Mouse (Mus musculus) MEL (cell line): ENCODE measurements around the gene Adcy4. TPM values are rescaled to one million over a fixed set of nuclear protein-coding genes. Genes with fewer than 3 reads are reported as not detected.

Experiments
- DNase-seq: peaks from one replicate; pipeline ENCODE4 v3.0.0; 2011; ENCODE audit warnings: low read depth, low spot score
- H3K27ac ChIP-seq: 2 replicates; pipeline ENCODE4 v1.5.1; 2012; ENCODE audit warnings: low read depth, mild to moderate bottlenecking, control low read depth, low read length, moderate library complexity; ENCODE audit not compliant: control insufficient read depth
- H3K27me3 ChIP-seq, 2 experiments: fragments of 150-350 bp in 1 of 2; sonication (generic) in 1 of 2; 2 replicates each; pipeline ENCODE4 v1.6.1; 2012; ENCODE audit warnings: low read length in 2 of 2, mild to moderate bottlenecking in 2 of 2, improper control_type of control experiment in 1 of 2, moderate library complexity in 1 of 2; ENCODE audit not compliant: insufficient read depth in 2 of 2, control insufficient read depth in 1 of 2
- H3K36me3 ChIP-seq, 2 experiments: 2 replicates each; pipeline ENCODE4 v1.6.1; 2012 to 2014; ENCODE audit warnings: low read length in 2 of 2, improper control_type of control experiment in 1 of 2, inconsistent platforms in 1 of 2, mild to moderate bottlenecking in 1 of 2; ENCODE audit not compliant: insufficient read depth in 2 of 2, control insufficient read depth in 1 of 2
- H3K4me1 ChIP-seq, 2 experiments: fragments of 150-350 bp in 1 of 2; sonication (generic) in 1 of 2; 2 replicates each; pipeline ENCODE4 v1.6.1; 2012; ENCODE audit warnings: low read length in 2 of 2, improper control_type of control experiment in 1 of 2, mild to moderate bottlenecking in 1 of 2; ENCODE audit not compliant: insufficient read depth in 2 of 2, control insufficient read depth in 1 of 2
- H3K4me3 ChIP-seq, 2 experiments: fragments of 150-350 bp in 1 of 2; sonication (generic) in 1 of 2; 2 replicates each; pipeline ENCODE4 v1.5.1; 2012; ENCODE audit warnings: low read depth in 2 of 2, low read length in 2 of 2, mild to moderate bottlenecking in 2 of 2, moderate library complexity in 2 of 2, control low read depth in 1 of 2, improper control_type of control experiment in 1 of 2; ENCODE audit not compliant: control insufficient read depth in 1 of 2, insufficient read depth in 1 of 2
- H3K79me2 ChIP-seq: 2 replicates; pipeline ENCODE4 v1.6.1; 2012; ENCODE audit warnings: mild to moderate bottlenecking, low read length, moderate library complexity; ENCODE audit not compliant: control insufficient read depth, poor library complexity, insufficient read depth
- H3K9ac ChIP-seq: 2 replicates; pipeline ENCODE4 v1.6.1; 2012; ENCODE audit warnings: low read depth, mild to moderate bottlenecking, control low read depth, low read length, moderate library complexity; ENCODE audit not compliant: control insufficient read depth, poor library complexity, severe bottlenecking
- H3K9me3 ChIP-seq: fragments of 150-350 bp; sonication (generic); replicated peaks from 2 replicates; pipeline ENCODE4 v1.6.1; 2012; ENCODE audit warnings: mild to moderate bottlenecking, low read length, improper control_type of control experiment, moderate library complexity; ENCODE audit not compliant: insufficient read depth
- CHD1 ChIP-seq: IDR thresholded peaks from 2 replicates; pipeline ENCODE4 v1.6.1; 2012; ENCODE audit warnings: low read depth, mild to moderate bottlenecking, inconsistent platforms, low read length, improper control_type of control experiment
- CTCF ChIP-seq, 3 experiments: IDR thresholded peaks in 2 of 3; conservative IDR thresholded peaks in 1 of 3; 2 replicates each; pipeline ENCODE4 v1.5.1; 2011 to 2012; ENCODE audit warnings: low read length in 3 of 3, low read depth in 2 of 3, mild to moderate bottlenecking in 2 of 3, improper control_type of control experiment in 1 of 3, inconsistent platforms in 1 of 3, mixed read lengths in 1 of 3, moderate library complexity in 1 of 3; ENCODE audit not compliant: control insufficient read depth in 1 of 3, insufficient read depth in 1 of 3, poor library complexity in 1 of 3, severe bottlenecking in 1 of 3
- ELF1 ChIP-seq: IDR thresholded peaks from 2 replicates; pipeline ENCODE4 v1.6.1; 2014; ENCODE audit warnings: low read depth, mild to moderate bottlenecking, inconsistent platforms, low read length, improper control_type of control experiment, moderate library complexity
- ETS1 ChIP-seq: IDR thresholded peaks from 2 replicates; pipeline ENCODE4 v1.6.1; 2012; ENCODE audit warnings: low read depth, mild to moderate bottlenecking, inconsistent platforms, low read length, improper control_type of control experiment, moderate library complexity
- GABPA ChIP-seq: IDR thresholded peaks from 2 replicates; pipeline ENCODE4 v1.6.1; 2012; ENCODE audit warnings: low read depth, mild to moderate bottlenecking, inconsistent platforms, low read length, improper control_type of control experiment, moderate library complexity
- HCFC1 ChIP-seq: IDR thresholded peaks from 2 replicates; pipeline ENCODE4 v1.6.1; 2012; ENCODE audit warnings: low read depth, mild to moderate bottlenecking, inconsistent platforms, low read length, improper control_type of control experiment, moderate library complexity
- JUND ChIP-seq: IDR thresholded peaks from 2 replicates; pipeline ENCODE4 v1.6.1; 2011; ENCODE audit warnings: low read depth, mild to moderate bottlenecking, improper control_type of control experiment, low read length
- MAFK ChIP-seq: IDR thresholded peaks from 2 replicates; pipeline ENCODE4 v1.6.1; 2011; ENCODE audit warnings: low read depth, mild to moderate bottlenecking, low read length, improper control_type of control experiment, borderline replicate concordance
- MAX ChIP-seq: IDR thresholded peaks from 2 replicates; pipeline ENCODE4 v1.6.1; 2011; ENCODE audit warnings: low read length, improper control_type of control experiment
- MXI1 ChIP-seq: IDR thresholded peaks from 2 replicates; pipeline ENCODE4 v1.6.1; 2011; ENCODE audit warnings: mild to moderate bottlenecking, low read depth, low read length, improper control_type of control experiment
- MYC ChIP-seq: IDR thresholded peaks from 2 replicates; pipeline ENCODE4 v1.6.1; 2011; ENCODE audit warnings: low read depth, mild to moderate bottlenecking, low read length, improper control_type of control experiment, moderate library complexity
- POLR2A ChIP-seq, 2 experiments: IDR thresholded peaks; 2 replicates each; pipeline ENCODE4 v1.6.1; 2011 to 2012; ENCODE audit warnings: low read length in 2 of 2, mild to moderate bottlenecking in 2 of 2, control low read depth in 1 of 2, improper control_type of control experiment in 1 of 2, low read depth in 1 of 2, moderate library complexity in 1 of 2; ENCODE audit not compliant: control insufficient read depth in 1 of 2, insufficient read depth in 1 of 2, poor library complexity in 1 of 2
- RAD21 ChIP-seq: IDR thresholded peaks from 2 replicates; pipeline ENCODE4 v1.6.1; 2011; ENCODE audit warnings: mild to moderate bottlenecking, low read depth, low read length, improper control_type of control experiment
- RCOR1 ChIP-seq: IDR thresholded peaks from 2 replicates; pipeline ENCODE4 v1.6.1; 2012; ENCODE audit warnings: low read depth, mild to moderate bottlenecking, inconsistent platforms, low read length, improper control_type of control experiment
- SIN3A ChIP-seq: IDR thresholded peaks from 2 replicates; pipeline ENCODE4 v1.6.1; 2012; ENCODE audit warnings: low read length, improper control_type of control experiment, inconsistent platforms
- SMC3 ChIP-seq: IDR thresholded peaks from 2 replicates; pipeline ENCODE4 v1.6.1; 2011; ENCODE audit warnings: low read depth, low read length, improper control_type of control experiment
- TBP ChIP-seq: IDR thresholded peaks from 2 replicates; pipeline ENCODE4 v1.8.0; 2011; ENCODE audit warnings: low read depth, low read length, improper control_type of control experiment
- UBTF ChIP-seq: IDR thresholded peaks from 2 replicates; pipeline ENCODE4 v1.6.1; 2012; ENCODE audit warnings: low read depth, mild to moderate bottlenecking, inconsistent platforms, low read length, improper control_type of control experiment, moderate library complexity, borderline replicate concordance; ENCODE audit not compliant: insufficient read depth
- USF2 ChIP-seq, 2 experiments: IDR thresholded peaks; 2 replicates each; pipeline ENCODE4 v1.6.1; 2011 to 2012; ENCODE audit warnings: improper control_type of control experiment in 2 of 2, low read length in 2 of 2, borderline replicate concordance in 1 of 2, inconsistent platforms in 1 of 2, low read depth in 1 of 2, mild to moderate bottlenecking in 1 of 2; ENCODE audit not compliant: insufficient read depth in 1 of 2
- ZC3H11A ChIP-seq: IDR thresholded peaks from 2 replicates; pipeline ENCODE4 v1.6.1; 2012; ENCODE audit warnings: low read depth, mild to moderate bottlenecking, inconsistent platforms, low read length, improper control_type of control experiment
- polyA plus RNA-seq, 2 experiments: library from polyadenylated mRNA; stranded (reverse) in 1 of 2; unstranded in 1 of 2; fragments of >175 nt in 1 of 2; fragments of >200 nt in 1 of 2; gene quantifications; 2 replicates each; pipeline versions ENCODE4 v1.2.1 to v1.2.4; 2012; ENCODE audit warnings: low replicate concordance in 2 of 2, low read depth in 1 of 2; ENCODE audit not compliant: insufficient read length in 2 of 2, insufficient read depth in 1 of 2, missing spikeins in 1 of 2
- total RNA-seq: library from RNA; depleted of rRNA; stranded (reverse); fragments of 300-350 nt; gene quantifications from 2 replicates; pipeline ENCODE4 v1.2.3, GENCODE M21; 2012

Gene Adcy4
- total and polyA plus RNA-seq, 3 experiments = 0.19 to 0.35 TPM; not detected in 1

DNA sequence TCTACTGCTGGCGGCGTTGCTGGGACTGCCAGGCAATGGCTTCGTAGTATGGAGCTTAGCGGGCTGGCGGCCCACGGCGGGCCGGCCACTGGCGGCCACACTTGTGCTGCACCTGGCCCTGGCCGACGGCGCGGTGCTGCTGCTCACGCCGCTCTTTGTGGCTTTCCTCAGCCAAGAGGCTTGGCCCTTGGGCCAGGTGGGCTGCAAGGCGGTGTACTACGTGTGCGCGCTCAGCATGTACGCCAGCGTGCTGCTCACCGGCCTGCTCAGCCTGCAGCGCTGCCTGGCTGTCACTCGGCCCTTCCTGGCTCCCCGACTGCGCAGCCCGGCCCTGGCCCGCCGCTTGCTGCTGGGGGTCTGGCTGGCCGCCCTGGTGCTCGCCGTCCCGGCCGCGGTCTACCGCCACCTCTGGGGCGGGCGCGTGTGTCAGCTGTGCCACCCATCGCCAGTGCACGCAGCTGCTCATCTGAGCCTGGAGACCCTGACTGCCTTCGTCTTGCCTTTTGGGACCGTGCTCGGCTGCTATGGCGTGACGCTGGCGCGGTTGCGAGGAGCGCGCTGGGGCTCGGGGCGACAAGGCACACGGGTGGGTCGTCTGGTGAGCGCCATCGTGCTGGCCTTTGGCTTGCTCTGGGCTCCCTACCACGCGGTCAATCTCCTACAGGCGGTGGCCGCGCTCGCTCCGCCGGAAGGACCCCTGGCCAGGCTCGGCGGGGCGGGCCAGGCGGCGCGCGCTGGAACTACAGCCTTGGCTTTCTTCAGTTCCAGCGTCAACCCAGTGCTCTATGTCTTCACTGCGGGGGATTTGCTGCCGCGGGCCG is 21.7 kb downstream of the Adcy4 start:
- TF ChIP-seq SIN3A = no peak
- TF ChIP-seq POLR2A (IDR thresholded peaks at IDR 0.05; ENCODE audit: control insufficient read depth in 1 of 2, insufficient read depth in 1 of 2, low read depth in 1 of 2, low read length in 2 of 2, poor library complexity in 1 of 2) = no peak
- TF ChIP-seq SMC3 = no peak
- no peak for TF ChIP-seq MXI1
- no peak for TF ChIP-seq MYC
- no peak for TF ChIP-seq UBTF
- no peak for TF ChIP-seq RAD21
- TF ChIP-seq MAFK = no peak
- no peak for TF ChIP-seq TBP
- TF ChIP-seq ELF1 = no peak
- TF ChIP-seq JUND = no peak
- TF ChIP-seq CTCF (IDR thresholded peaks at IDR 0.05 in 2 of 3, conservative IDR thresholded peaks at IDR 0.05 in 1 of 3; ENCODE audit: control insufficient read depth in 1 of 3, insufficient read depth in 1 of 3, low read depth in 2 of 3, low read length in 3 of 3, poor library complexity in 1 of 3, severe bottlenecking in 1 of 3) = no peak
- TF ChIP-seq CHD1 = no peak
- TF ChIP-seq USF2 (IDR thresholded peaks at IDR 0.05; ENCODE audit: borderline replicate concordance in 1 of 2, insufficient read depth in 1 of 2, low read depth in 1 of 2, low read length in 2 of 2) = no peak
- no peak for TF ChIP-seq HCFC1
- TF ChIP-seq GABPA = no peak
- TF ChIP-seq RCOR1 = no peak
- TF ChIP-seq MAX = no peak
- no peak for TF ChIP-seq ZC3H11A
- no peaks in the 10 kb centered on the region for H3K27me3 ChIP-seq
- no peak overlapping the region for H3K4me3 ChIP-seq
- H3K9ac ChIP-seq = no peak overlapping the region
- H3K36me3 ChIP-seq = peaks cover 0 to 4% of the 10 kb centered on the region in 2 experiments; a peak in 2 of 4 replicates
- DNase-seq = no peak
- H3K27ac ChIP-seq = no peak overlapping the region
- peaks cover 6 to 27% of the 10 kb centered on the region in 2 experiments for H3K4me1 ChIP-seq
- H3K9me3 ChIP-seq = no peaks in the 10 kb centered on the region
- no peaks in the 10 kb centered on the region for H3K79me2 ChIP-seq

DNA sequence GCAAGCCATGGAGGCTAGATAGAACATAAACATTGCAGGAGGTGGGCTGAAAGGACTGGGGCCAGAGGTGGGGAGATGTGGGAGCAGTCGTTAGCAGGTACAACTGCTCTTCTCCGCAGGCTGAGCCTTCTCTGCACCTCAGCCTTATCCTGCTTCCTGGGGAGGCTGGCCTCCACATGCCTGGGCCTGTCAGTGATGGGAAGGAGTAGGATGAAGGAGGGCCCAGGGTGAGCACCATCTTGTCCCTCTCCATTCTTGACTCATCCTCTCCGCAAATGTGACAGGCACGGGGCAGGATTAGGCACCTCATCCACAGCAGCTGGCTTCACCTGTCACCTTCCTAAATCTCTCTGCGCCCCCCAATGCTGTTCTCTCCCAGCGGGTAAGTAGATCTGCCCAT is 22.7 kb downstream of the Adcy4 start, which contains the start of gene Ltb4r2:
Ltb4r2 (plus strand) TSS at position 266 of the 400 bp plus-strand sequence.
- TF ChIP-seq POLR2A (IDR thresholded peaks at IDR 0.05; ENCODE audit: control insufficient read depth in 1 of 2, insufficient read depth in 1 of 2, low read depth in 1 of 2, low read length in 2 of 2, poor library complexity in 1 of 2) (0 out of 4 replicates have a peak, but pooled peaks of 1 of the 2 experiments have one; percentile 20), ETS1 (no peak)
- DNase-seq = no peak
- no peaks in the 10 kb centered on the region for H3K27me3 ChIP-seq
- no peaks in the 10 kb centered on the region for H3K79me2 ChIP-seq
- H3K9ac ChIP-seq = no peak within 1 kb of the TSS
- H3K27ac ChIP-seq = no peak within 1 kb of the TSS
- peaks cover 6 to 24% of the 10 kb centered on the region in 2 experiments for H3K4me1 ChIP-seq
- no peaks in the 10 kb centered on the region for H3K9me3 ChIP-seq
- peaks cover 0 to 5% of the 10 kb centered on the region in 2 experiments; a peak in 2 of 4 replicates for H3K36me3 ChIP-seq
- H3K4me3 ChIP-seq = no peak within 1 kb of the TSS
